Mouse (Mus musculus): ENCODE results near the gene Crtc2.

GRCm38 (mm10) chr3:90255784-90256353 lies 1.9 kb downstream of the Crtc2 start:
- no peak for TF ChIP-seq CTCF (IDR thresholded peaks at IDR 0.05; ENCODE audit: control insufficient read depth, insufficient read depth, insufficient replicate concordance, low read depth, low read length)
- no peak for TF ChIP-seq POLR2A (IDR thresholded peaks at IDR 0.05; ENCODE audit: control insufficient read depth, low read depth, low read length)

Data from testis, adult 2 months (tissue).